Mouse (Mus musculus) ES-E14 (cell line): ENCODE measurements around the gene Ptbp1. TPM values are rescaled to one million over a fixed set of nuclear protein-coding genes. Genes with fewer than 3 reads are reported as not detected.

ENCODE experiments used
- DNase-seq: peaks from one replicate; pipeline ENCODE4 v3.0.0-alpha.2; 2013; ENCODE audit warnings: low read depth, low spot score
- H3K27ac ChIP-seq: 2 replicates; pipeline ENCODE4 v1.5.1; 2012; ENCODE audit warnings: low read depth, mild to moderate bottlenecking, low read length, moderate library complexity, mixed read lengths; ENCODE audit not compliant: poor library complexity, insufficient read depth, severe bottlenecking
- H3K36me3 ChIP-seq: 2 replicates; pipeline ENCODE4 v1.6.1; 2012; ENCODE audit warnings: mild to moderate bottlenecking, low read length, moderate library complexity, mixed read lengths; ENCODE audit not compliant: control insufficient read depth, poor library complexity, insufficient read depth, severe bottlenecking
- H3K4me1 ChIP-seq, 2 experiments: fragments of 150-350 bp in 1 of 2; sonication (generic) in 1 of 2; 2 replicates each; pipeline ENCODE4 v1.6.1; 2012; ENCODE audit warnings: low read length in 2 of 2, mild to moderate bottlenecking in 1 of 2, mixed read lengths in 1 of 2; ENCODE audit not compliant: control insufficient read depth in 2 of 2, insufficient read depth in 2 of 2, poor library complexity in 1 of 2
- H3K4me3 ChIP-seq, 2 experiments: fragments of 150-350 bp in 1 of 2; sonication (generic) in 1 of 2; 2 replicates each; pipeline ENCODE4 v1.5.1; 2012; ENCODE audit warnings: low read length in 2 of 2, low read depth in 1 of 2, mild to moderate bottlenecking in 1 of 2, mixed read lengths in 1 of 2; ENCODE audit not compliant: insufficient read depth in 1 of 2, poor library complexity in 1 of 2, severe bottlenecking in 1 of 2
- H3K9ac ChIP-seq: 2 replicates; pipeline ENCODE4 v1.6.1; 2012; ENCODE audit warnings: low read depth, mild to moderate bottlenecking, low read length, mixed read lengths; ENCODE audit not compliant: poor library complexity, insufficient read depth, severe bottlenecking
- H3K9me3 ChIP-seq: fragments of 150-350 bp; sonication (generic); 2 replicates; pipeline ENCODE4 v1.6.1; 2012; ENCODE audit warnings: low read depth, mild to moderate bottlenecking, low read length; ENCODE audit not compliant: control insufficient read depth, insufficient read depth
- CHD2 ChIP-seq: IDR thresholded peaks from 2 replicates; pipeline ENCODE4 v1.6.1; 2014; ENCODE audit warnings: mild to moderate bottlenecking, low read depth, low read length, inconsistent platforms
- HCFC1 ChIP-seq: IDR thresholded peaks from 2 replicates; pipeline ENCODE4 v1.6.1; 2012; ENCODE audit warnings: low read length, inconsistent platforms, borderline replicate concordance; ENCODE audit not compliant: insufficient read depth
- MAFK ChIP-seq: IDR thresholded peaks from 2 replicates; pipeline ENCODE4 v1.6.1; 2014; ENCODE audit warnings: mild to moderate bottlenecking, low read depth, low read length, inconsistent platforms; ENCODE audit not compliant: insufficient read depth
- ZC3H11A ChIP-seq: IDR thresholded peaks from 2 replicates; pipeline ENCODE4 v1.6.1; 2012; ENCODE audit warnings: low read depth, mild to moderate bottlenecking, inconsistent platforms, low read length, borderline replicate concordance
- ZNF384 ChIP-seq: IDR thresholded peaks from 2 replicates; pipeline ENCODE4 v1.6.1; 2012; ENCODE audit warnings: low read depth, low read length, inconsistent platforms
- in situ Hi-C, 2 experiments: fragments of 600-800 bp; cut with MboI; formaldehyde crosslinking; loops; one replicate each; pipeline ENCODE4 v1.15.1; 2025; ENCODE audit warnings: low sequenced_read_pairs in 2 of 2, inconsistent platforms in 1 of 2; ENCODE audit not compliant: unreplicated experiment in 2 of 2
- total RNA-seq: library from RNA; depleted of rRNA; stranded (reverse); fragments of 300-350 nt; gene quantifications from 2 replicates; pipeline ENCODE4 v1.2.3, GENCODE M21; 2012

Ptbp1 gene
- total RNA-seq, 1 experiment, result 403 TPM

DNA sequence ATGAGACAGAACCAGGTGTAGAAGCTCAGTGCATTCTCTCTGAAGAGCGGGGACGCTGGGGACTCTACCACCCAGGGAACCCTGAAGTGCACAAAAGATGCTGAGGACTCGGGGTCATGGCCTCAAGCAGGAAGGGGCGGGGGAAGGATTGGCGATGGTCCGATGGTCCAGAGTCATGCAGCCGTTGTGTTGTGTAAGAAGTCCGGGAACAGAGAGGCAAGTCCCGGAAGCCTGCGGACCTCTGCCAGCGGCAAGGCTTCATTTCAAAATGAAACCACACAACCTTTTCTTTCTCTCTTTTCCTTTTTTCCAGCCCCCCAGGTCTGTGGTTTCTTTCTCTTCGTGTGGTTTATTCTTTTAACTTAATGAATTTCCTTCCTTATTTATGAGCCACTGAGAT, 23.5 kb downstream of the Ptbp1 start:
- H3K9ac ChIP-seq, result no peak overlapping the region
- no peaks in the 10 kb centered on the region for H3K36me3 ChIP-seq
- no peak for TF ChIP-seq MAFK
- TF ChIP-seq ZC3H11A, result no peak
- TF ChIP-seq HCFC1, result no peak
- no peak for TF ChIP-seq CHD2
- TF ChIP-seq ZNF384, result no peak
- no peak for DNase-seq
- in situ Hi-C loops, result no loop called here
- peaks cover 0 to 19% of the 10 kb centered on the region in 2 experiments; a peak in 1 of 4 replicates for H3K4me1 ChIP-seq
- H3K27ac ChIP-seq, result no peak overlapping the region
- no peaks in the 10 kb centered on the region for H3K9me3 ChIP-seq
- H3K4me3 ChIP-seq, result no peak overlapping the region

DNA sequence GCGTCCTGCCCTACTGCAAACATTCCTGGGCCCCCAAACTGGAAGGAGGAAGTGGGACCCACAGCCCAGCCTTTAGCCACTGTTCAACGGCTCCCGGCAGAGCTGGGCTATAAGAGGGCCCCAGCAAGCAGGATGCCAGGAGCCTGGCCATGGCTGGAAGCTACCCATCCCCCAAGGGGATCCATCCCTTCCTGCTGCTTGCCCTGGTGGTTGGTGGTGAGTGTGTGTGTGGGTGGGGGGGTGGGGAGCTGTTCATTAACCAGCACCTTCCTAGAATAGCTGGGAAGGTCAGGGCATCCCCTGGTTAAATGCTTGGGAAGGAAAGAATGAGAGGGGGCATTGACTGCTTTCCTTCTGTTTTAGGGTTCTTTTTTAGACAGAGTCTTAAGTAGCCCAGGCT, 25.3 kb downstream of the Ptbp1 start:
- DNase-seq, result no peak
- no peaks in the 10 kb centered on the region for H3K36me3 ChIP-seq
- no peak overlapping the region for H3K9ac ChIP-seq
- TF ChIP-seq MAFK (no peak), CHD2 (no peak), HCFC1 (no peak), ZNF384 (no peak), ZC3H11A (no peak)
- H3K4me1 ChIP-seq, result peaks cover 0 to 19% of the 10 kb centered on the region in 2 experiments; a peak in 1 of 4 replicates
- H3K4me3 ChIP-seq, result no peak overlapping the region
- no peaks in the 10 kb centered on the region for H3K9me3 ChIP-seq
- in situ Hi-C loops, result no loop called here
- no peak overlapping the region for H3K27ac ChIP-seq

DNA sequence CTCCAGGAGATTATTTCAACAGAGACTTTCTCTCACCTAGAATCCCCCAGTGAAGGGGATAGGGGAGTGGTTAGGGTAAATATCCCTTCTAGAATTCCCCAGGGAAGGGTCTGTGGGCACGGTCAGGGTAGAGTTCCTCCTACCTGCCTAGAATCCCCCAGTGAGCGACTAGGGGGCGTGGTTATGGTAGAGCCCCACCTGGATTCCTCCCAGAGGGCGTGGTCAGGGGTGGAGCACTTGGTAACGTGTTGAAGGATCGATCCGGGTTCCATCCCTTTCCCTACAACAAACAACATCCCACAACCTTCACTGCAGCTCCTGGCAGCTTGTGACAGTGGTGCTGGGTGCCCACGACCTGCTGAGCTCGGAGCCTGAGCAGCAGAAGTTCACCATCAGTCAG, 26.5 kb downstream of the Ptbp1 start:
- Histone ChIP-seq H3K4me3 (no peak overlapping the region), H3K9me3 (no peaks in the 10 kb centered on the region), H3K36me3 (no peaks in the 10 kb centered on the region), H3K4me1 (peaks cover 0 to 19% of the 10 kb centered on the region in 2 experiments; a peak in 1 of 4 replicates), H3K9ac (no peak overlapping the region), H3K27ac (no peak overlapping the region)
- TF ChIP-seq ZNF384, result no peak
- no peak for TF ChIP-seq CHD2
- TF ChIP-seq MAFK, result no peak
- TF ChIP-seq ZC3H11A, result no peak
- TF ChIP-seq HCFC1, result no peak
- in situ Hi-C loops, result no loop called here
- DNase-seq, result no peak

DNA sequence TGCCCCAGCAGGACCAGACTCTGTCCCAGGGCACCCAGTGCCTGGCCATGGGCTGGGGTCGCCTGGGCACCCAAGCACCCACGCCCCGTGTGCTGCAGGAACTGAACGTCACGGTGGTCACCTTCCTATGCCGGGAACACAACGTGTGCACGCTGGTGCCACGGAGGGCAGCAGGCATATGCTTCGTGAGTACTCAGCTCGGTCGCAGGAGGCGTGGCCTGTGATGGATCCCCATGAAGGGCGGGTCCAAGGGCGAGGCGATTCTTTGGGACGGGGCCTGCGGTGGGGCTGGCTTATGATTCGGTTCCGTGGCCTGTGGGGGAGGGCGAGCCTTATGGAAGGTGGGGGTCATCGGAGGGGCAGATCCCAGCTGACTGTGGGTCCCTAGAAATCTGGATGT, 27.8 kb downstream of the Ptbp1 start:
- Histone ChIP-seq H3K4me1 (peaks cover 0 to 19% of the 10 kb centered on the region in 2 experiments; a peak in 1 of 4 replicates), H3K9me3 (no peaks in the 10 kb centered on the region), H3K36me3 (no peaks in the 10 kb centered on the region), H3K9ac (0 out of 2 replicates have a peak overlapping the region, but pooled peaks have one; percentile 28), H3K4me3 (peak overlapping the region in 1 of 2 experiments; percentile 47; a peak in 1 of 4 replicates), H3K27ac (no peak overlapping the region)
- no peak for DNase-seq
- TF ChIP-seq HCFC1 (no peak), ZC3H11A (no peak), ZNF384 (no peak), MAFK (no peak), CHD2 (no peak)
- in situ Hi-C loops, result no loop called here
